Mouse (Mus musculus) heart, embryonic 13.5 days (tissue): ENCODE measurements around the gene Pacsin2. TPM values are rescaled to one million over a fixed set of nuclear protein-coding genes. Genes with fewer than 3 reads are reported as not detected.
A peak's percentile ranks its signal among the peaks of the same experiment; 100 is the strongest.
"Not testable (repeated sequence)": the region's sequence is repeated elsewhere in the genome, so short reads cannot be mapped to it uniquely, and the experiment has no call there.

Source experiments
- ATAC-seq: fragments of 200-750 bp; cut with Nextera tagmentation; 2 replicates; pipeline ENCODE4 v1.8.0; 2017; ENCODE audit warnings: moderate TSS enrichment; ENCODE audit not compliant: insufficient number of reproducible peaks, low FRiP score, low TSS enrichment; ENCODE audit errors: extremely low read depth
- H3K27ac ChIP-seq: fragments of 300-500 bp; sonication (generic); replicated peaks from 2 replicates; pipeline ENCODE4 v1.5.1; 2015; ENCODE audit warnings: moderate library complexity, mild to moderate bottlenecking, inconsistent platforms
- H3K27me3 ChIP-seq: fragments of 300-500 bp; sonication (generic); replicated peaks from 2 replicates; pipeline ENCODE4 v1.6.1; 2015; ENCODE audit warnings: mild to moderate bottlenecking, inconsistent platforms
- H3K36me3 ChIP-seq: fragments of 300-500 bp; sonication (generic); 2 replicates; pipeline ENCODE4 v1.6.1; 2015; ENCODE audit warnings: mild to moderate bottlenecking, inconsistent platforms
- H3K4me1 ChIP-seq: fragments of 300-500 bp; sonication (generic); 2 replicates; pipeline ENCODE4 v1.6.1; 2015; ENCODE audit warnings: inconsistent platforms
- H3K4me2 ChIP-seq: fragments of 300-500 bp; sonication (generic); 2 replicates; pipeline ENCODE4 v1.6.1; 2015; ENCODE audit warnings: inconsistent platforms, mild to moderate bottlenecking, moderate library complexity
- H3K4me3 ChIP-seq: fragments of 300-500 bp; sonication (generic); 2 replicates; pipeline ENCODE4 v1.5.1; 2015; ENCODE audit warnings: moderate library complexity, mild to moderate bottlenecking, inconsistent platforms
- H3K9ac ChIP-seq: fragments of 300-500 bp; sonication (generic); 2 replicates; pipeline ENCODE4 v1.6.1; 2015; ENCODE audit warnings: inconsistent platforms, mild to moderate bottlenecking, moderate library complexity
- H3K9me3 ChIP-seq: fragments of 300-500 bp; sonication (generic); 2 replicates; pipeline ENCODE4 v1.6.1; 2016; ENCODE audit warnings: inconsistent platforms
- whole genome bisulfite sequencing: fragments of 180-500 bp; shearing (Covaris S2); methylation state at CpG from one replicate; pipeline ENCODE4 v1.1.7; 2015; ENCODE audit warnings: mixed read lengths; 5-methylcytosine and 5-hydroxymethylcytosine counted together
- polyA plus RNA-seq: library from polyadenylated mRNA; unstranded; fragments of >200 nt; fragmentation: Nextera tagmentation; extraction: Ambion mirVana; gene quantifications from 2 replicates; pipeline ENCODE4 v1.2.1, GENCODE M21; 2015

Gene Pacsin2
- polyA plus RNA-seq, 1 experiment from 2014 or later: 56.8 TPM

DNA sequence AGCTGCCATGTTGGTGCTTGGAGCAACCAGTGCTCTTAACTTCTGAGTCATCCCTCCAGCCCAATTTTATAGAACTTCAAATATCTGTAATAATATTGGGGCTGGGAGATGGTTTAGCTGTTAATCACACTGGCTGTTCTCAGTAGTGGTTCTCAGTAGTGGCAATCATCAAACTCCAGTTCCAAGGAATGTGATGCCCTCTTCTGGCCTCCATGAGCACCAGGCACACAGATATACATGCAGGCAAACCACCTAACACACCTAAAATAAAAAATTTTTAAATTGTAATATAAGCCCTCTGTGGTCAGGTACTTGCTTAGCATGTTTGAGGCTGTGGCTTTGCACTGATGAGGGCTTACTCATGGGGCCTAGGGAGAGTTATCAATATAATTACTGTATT lies 98.7 kb downstream of the Pacsin2 start:
- H3K36me3 ChIP-seq: no peaks in the 10 kb centered on the region

DNA sequence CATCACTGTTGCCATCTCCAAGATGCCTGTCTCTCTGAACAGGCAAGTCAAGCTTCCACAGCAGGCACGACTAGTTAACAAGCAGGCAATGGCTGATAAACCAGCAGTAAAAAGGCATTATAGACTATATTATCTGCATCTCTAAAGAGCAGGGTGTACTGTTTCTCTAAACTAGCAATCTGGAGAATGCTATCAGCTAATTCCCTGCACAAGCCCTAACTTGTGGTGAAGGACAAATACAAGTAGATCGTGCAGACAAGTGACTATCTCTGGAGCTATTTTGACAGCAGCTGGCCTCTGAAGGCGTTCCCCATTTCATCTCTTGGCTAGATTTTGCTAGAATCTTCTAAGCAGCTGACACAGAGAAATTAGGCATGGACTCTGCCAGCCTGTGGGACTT lies 100.2 kb downstream of the Pacsin2 start:
- H3K4me1 ChIP-seq: peaks cover 20% of the 10 kb centered on the region
- peak overlapping the region; percentile 14; the same call in 1 of the 2 replicates for H3K9ac ChIP-seq
- ATAC-seq: no peak
- peaks cover 6% of the 10 kb centered on the region; the same call in 1 of the 2 replicates for H3K27me3 ChIP-seq
- H3K27ac ChIP-seq: no peak overlapping the region
- 44% methylated on average over 3 of the region's 3 CpGs for WGBS
- no peaks in the 10 kb centered on the region for H3K36me3 ChIP-seq
- no peak overlapping the region for H3K4me3 ChIP-seq
- H3K4me2 ChIP-seq: peak overlapping the region; percentile 5; the same call in 1 of the 2 replicates
- no peaks in the 10 kb centered on the region for H3K9me3 ChIP-seq

More for the DNA sequence above, 98.7 kb downstream of the Pacsin2 start:
- no peak overlapping the region for H3K9ac ChIP-seq
- H3K27me3 ChIP-seq: peaks cover 6% of the 10 kb centered on the region; the same call in 1 of the 2 replicates
- no peak overlapping the region for H3K27ac ChIP-seq
- no peaks in the 10 kb centered on the region for H3K9me3 ChIP-seq
- H3K4me2 ChIP-seq: no peak overlapping the region
- no peak overlapping the region for H3K4me3 ChIP-seq
- no peak for ATAC-seq
- H3K4me1 ChIP-seq: peaks cover 20% of the 10 kb centered on the region

DNA sequence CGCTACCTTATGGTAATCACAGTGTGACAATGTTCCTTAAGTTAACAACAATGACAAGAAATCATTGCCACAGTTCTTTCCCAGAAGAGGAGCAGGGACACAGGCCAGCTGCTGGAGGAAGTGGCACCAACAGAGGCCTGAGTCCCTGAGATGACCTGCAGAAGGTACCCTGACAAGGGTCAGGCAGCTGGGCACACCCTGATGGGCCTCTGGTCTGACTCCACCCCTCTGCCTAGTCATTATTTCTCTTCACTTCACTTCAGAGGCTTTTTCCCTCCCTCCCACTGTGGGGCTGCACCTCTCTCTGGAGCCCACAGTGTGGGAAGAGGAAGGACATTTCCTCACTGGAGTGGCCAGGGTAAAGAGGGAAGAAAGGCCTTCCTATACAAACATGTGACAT lies 101.6 kb downstream of the Pacsin2 start:
- H3K9me3 ChIP-seq, H3K9ac ChIP-seq, H3K27ac ChIP-seq, H3K4me3 ChIP-seq, H3K4me2 ChIP-seq, H3K36me3 ChIP-seq, ATAC-seq, H3K27me3 ChIP-seq: not testable (repeated sequence)
- peaks cover 20% of the 10 kb centered on the region for H3K4me1 ChIP-seq
- 81% methylated on average over 1 of the region's 1 CpGs for WGBS

DNA sequence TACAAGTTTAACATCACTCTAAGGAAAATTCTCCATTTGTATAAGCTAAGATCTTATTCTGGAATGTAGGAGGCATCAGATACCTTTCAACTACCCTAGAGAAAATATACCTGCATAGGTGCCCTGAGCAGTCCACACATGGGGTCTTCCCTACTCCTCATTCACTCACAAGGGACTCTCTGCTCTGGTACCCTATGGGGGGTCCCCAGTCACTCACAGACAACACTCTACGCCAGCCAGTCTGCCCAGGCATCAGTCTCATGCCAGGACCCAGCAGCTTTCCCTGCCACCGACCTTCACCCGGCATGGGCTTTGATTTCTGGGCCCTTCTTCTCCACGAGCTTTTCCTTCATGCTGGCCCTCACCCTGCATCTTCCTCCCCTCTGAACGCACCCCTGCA lies 103.5 kb downstream of the Pacsin2 start:
- not testable (repeated sequence) for H3K27ac ChIP-seq, H3K9ac ChIP-seq, H3K4me3 ChIP-seq, ATAC-seq, H3K4me1 ChIP-seq, H3K36me3 ChIP-seq, H3K27me3 ChIP-seq, H3K9me3 ChIP-seq, H3K4me2 ChIP-seq
- 60% methylated on average over 5 of the region's 5 CpGs for WGBS

DNA sequence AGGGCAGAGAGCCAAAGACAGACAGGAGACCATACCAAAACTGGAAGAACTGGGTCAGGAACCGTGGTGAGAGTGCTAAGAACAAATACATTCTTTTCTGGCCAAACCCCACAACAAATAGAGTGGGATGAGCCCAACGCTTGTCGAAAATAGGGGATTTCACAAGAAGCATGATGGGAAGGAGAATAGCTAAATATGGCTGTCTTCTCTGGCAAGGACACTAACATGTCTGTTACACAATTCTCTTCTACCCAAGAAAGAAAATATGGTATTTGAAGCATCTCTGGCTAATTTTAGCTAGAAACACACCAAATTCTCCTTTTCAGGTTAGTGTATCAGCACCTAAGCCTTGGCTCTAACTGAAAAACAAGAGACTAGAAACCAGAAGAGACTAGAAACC lies 104.3 kb downstream of the Pacsin2 start:
- Histone ChIP-seq H3K27me3 (peaks cover 5% of the 10 kb centered on the region; the same call in 1 of the 2 replicates), H3K36me3 (no peaks in the 10 kb centered on the region), H3K4me3 (no peak overlapping the region), H3K4me2 (no peak overlapping the region), H3K4me1 (0 out of 2 replicates have a peak, but pooled peaks cover 7% of the 10 kb centered on the region), H3K9ac (no peak overlapping the region), H3K9me3 (no peaks in the 10 kb centered on the region), H3K27ac (no peak overlapping the region)
- ATAC-seq: no peak
- 77% methylated on average over 3 of the region's 3 CpGs for WGBS

DNA sequence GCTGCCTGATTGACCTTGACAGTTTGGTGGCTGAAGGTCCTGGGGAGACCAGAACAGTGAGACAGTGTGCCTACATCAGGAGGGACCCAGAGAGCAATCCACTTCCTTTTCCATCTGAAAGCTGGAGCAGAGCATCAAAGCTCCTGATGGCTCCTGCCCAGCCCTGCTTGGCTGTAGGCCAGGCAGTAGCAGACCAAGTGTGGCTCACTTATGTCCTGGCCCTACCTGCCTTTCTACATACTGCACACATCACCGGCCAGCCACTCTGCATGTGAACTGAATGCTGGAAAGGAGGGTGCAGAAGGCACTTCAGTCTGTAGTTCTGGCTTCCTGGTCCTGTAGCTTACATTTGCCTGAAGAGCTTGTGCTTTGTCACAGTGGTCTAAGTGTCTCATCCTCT lies 105.9 kb downstream of the Pacsin2 start:
- H3K27me3 ChIP-seq: peaks cover 5% of the 10 kb centered on the region; the same call in 1 of the 2 replicates
- no peak overlapping the region for H3K27ac ChIP-seq
- no peaks in the 10 kb centered on the region for H3K9me3 ChIP-seq
- no peak overlapping the region for H3K4me2 ChIP-seq
- ATAC-seq: no peak
- H3K36me3 ChIP-seq: no peaks in the 10 kb centered on the region
- no peak overlapping the region for H3K9ac ChIP-seq
- H3K4me1 ChIP-seq: no peaks in the 10 kb centered on the region
- H3K4me3 ChIP-seq: no peak overlapping the region
- WGBS: 69% methylated on average over 1 of the region's 1 CpGs

DNA sequence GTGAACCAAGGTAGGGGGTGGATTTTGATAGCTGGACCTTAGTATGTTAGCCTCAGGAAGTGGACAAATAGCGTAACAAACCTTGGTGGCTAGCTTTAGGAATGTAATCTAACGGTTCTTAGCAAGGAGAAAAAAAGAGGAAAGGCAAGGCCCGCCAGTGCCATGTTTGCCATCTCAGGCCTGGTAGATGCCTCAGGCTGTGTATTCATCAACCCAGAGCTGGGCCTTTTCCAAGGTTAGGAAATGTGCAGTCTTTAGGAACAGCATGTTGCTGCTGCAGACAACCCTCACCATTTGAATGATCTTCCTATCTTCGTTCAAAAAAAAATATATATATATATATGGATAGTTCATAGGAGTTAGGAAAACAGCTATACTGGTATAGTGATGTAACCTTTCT lies 112.9 kb downstream of the Pacsin2 start:
- H3K4me3 ChIP-seq: no peak overlapping the region
- peaks cover 22% of the 10 kb centered on the region for H3K4me1 ChIP-seq
- H3K9ac ChIP-seq: no peak overlapping the region
- no peak for ATAC-seq
- no peak overlapping the region for H3K4me2 ChIP-seq
- H3K27me3 ChIP-seq: 0 out of 2 replicates have a peak, but pooled peaks cover 5% of the 10 kb centered on the region
- WGBS: 84% methylated on average over 4 of the region's 4 CpGs
- H3K9me3 ChIP-seq: no peaks in the 10 kb centered on the region
- H3K36me3 ChIP-seq: peaks cover 16% of the 10 kb centered on the region
- H3K27ac ChIP-seq: no peak overlapping the region

DNA sequence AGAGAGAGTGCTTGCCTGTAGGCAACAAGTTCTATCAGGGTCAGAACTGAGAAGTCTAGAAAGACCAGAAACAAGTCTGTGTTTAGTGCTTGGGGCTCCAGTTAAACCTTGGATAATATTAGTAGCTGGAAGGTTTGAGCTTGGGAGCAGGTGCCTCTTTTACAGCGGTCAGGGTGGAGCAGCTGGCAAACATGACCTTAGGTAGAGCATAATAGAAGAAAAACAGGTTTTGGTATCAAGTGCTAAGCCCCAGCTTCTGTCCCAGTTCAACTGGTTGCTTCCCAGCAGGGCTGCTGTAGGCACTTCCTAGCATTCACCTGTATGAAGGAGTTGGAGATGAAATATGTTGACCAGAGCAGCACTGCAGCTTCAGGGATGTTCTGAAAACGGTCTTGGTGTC lies 113.5 kb downstream of the Pacsin2 start:
- peak overlapping the region; percentile 90 for H3K9ac ChIP-seq
- H3K4me3 ChIP-seq: peak overlapping the region; percentile 91
- 69% methylated on average over 2 of the region's 2 CpGs for WGBS
- no peak for ATAC-seq
- no peak overlapping the region for H3K27ac ChIP-seq
- H3K36me3 ChIP-seq: peaks cover 23% of the 10 kb centered on the region
- H3K27me3 ChIP-seq: no peaks in the 10 kb centered on the region
- peaks cover 26% of the 10 kb centered on the region for H3K4me1 ChIP-seq
- H3K9me3 ChIP-seq: no peaks in the 10 kb centered on the region
- H3K4me2 ChIP-seq: peak overlapping the region; percentile 96

DNA sequence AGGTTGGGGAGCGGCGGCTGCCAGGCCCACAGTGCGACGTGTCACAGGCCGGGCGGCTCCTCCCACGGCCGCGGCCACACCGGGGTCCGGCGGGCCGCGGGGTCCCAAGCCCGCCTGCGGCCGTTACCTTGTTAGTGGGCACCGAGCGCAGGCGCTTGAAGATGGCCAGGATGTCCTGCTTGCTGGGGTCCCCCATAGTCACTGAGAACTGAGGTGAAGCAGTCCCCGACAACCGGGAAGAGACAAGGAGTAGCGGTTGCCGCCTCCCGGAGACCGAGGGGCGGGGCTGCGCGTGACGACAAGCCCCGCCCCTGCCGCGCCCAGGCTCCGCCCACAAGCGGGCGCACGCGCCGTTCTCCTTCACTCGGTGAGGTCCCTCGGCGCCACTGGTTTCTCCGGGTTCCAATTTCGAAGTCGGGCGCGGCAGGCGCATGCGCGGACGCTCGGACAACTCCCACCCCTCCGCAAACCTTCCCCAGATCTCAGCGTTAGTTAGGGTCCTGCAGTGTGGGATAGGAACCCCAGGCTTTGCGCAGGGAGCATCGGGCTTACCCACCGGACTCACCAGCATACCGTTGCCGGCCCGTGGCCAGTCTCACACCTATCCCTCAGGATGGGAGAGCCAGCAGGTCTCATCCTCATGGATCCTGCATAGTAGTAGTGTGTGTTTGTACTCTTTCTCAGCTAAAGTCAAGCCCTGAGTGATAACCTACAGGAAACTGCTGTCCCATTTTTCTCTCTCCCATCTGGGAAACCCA lies 114.3 kb downstream of the Pacsin2 start, which contains the start of gene Arfgap3:
Arfgap3 (minus strand) TSS at position 294 of the 758 bp plus-strand sequence.
- peak; percentile 88 for ATAC-seq
- peak within 1 kb of the TSS; percentile 90 for H3K9ac ChIP-seq
- WGBS: under 1% methylated on average over 60 of the region's 60 CpGs

DNA sequence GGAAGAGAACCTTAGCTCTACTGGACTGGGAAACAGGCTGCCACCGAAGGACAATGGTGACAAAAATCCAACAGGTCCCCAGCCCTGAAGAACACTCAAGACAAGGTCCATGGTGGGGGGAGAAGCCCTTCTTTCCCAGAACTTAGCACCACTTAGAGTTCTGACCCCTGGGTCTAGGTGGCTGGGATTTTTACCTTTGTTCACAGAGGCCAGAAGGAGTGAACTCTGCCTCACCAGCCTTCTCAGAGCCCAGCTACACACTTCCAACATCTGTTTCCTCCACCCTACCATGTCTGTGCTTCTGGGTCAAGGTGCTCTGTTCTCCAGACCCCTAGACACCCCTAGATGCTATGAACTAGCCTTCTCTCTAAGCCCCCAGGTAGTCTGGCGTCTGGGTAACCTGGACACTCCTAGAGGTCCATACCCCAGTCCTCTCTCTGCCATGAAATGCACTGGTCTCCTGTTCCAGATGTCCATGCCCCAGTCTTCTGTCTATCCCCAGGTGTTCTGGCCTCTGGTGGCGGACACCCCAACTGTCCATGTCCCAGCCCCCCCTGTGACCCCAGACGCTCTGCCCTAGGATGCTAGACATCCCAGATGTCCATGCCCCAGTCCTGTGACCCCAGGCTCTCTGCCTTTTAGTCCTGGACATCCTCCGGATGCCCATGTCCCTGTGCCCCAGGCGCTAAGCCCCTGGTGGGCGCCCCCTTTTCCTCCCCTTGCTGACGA lies 115.0 kb downstream of the Pacsin2 start:
- peak overlapping the region; percentile 96 for H3K4me2 ChIP-seq
- peak overlapping the region; percentile 62 for H3K27ac ChIP-seq
- WGBS: 13% methylated on average over 8 of the region's 8 CpGs

More for the DNA sequence above, 114.3 kb downstream of the Pacsin2 start, which contains the start of gene Arfgap3:
- Histone ChIP-seq H3K4me2 (peak within 1 kb of the TSS; percentile 96), H3K36me3 (peaks cover 24% of the 10 kb centered on the region), H3K9me3 (no peaks in the 10 kb centered on the region), H3K27me3 (no peaks in the 10 kb centered on the region), H3K4me3 (peak within 1 kb of the TSS; percentile 91), H3K4me1 (peaks cover 33% of the 10 kb centered on the region), H3K27ac (peak within 1 kb of the TSS; percentile 62)

DNA sequence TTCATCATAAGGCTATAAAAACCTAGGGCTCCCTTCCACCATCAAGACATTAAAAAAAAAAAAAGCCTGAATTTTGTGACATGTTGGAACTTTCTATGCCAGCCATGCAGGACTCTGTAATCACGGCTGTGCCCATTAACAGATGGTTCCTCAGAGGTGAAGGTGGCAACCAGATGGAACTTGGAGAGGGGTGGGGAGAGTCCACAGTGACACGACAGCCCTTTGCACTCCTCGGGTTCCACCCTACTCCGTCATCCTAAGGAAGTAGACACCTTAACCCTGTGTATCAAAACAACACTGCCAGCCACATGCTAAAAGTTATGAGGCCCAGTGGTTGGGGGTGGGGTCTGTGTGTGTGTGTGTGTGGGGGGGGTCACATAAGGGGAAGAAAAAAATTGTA lies 115.7 kb downstream of the Pacsin2 start:
- Histone ChIP-seq H3K9ac (peak overlapping the region; percentile 90), H3K4me1 (peaks cover 47% of the 10 kb centered on the region), H3K27me3 (no peaks in the 10 kb centered on the region), H3K9me3 (no peaks in the 10 kb centered on the region), H3K4me2 (peak overlapping the region; percentile 96), H3K4me3 (peak overlapping the region; percentile 91), H3K36me3 (peaks cover 24% of the 10 kb centered on the region), H3K27ac (no peak overlapping the region)
- 66% methylated on average over 4 of the region's 4 CpGs for WGBS
- ATAC-seq: no peak

More for the DNA sequence above, 115.0 kb downstream of the Pacsin2 start:
- Histone ChIP-seq H3K4me1 (peaks cover 41% of the 10 kb centered on the region), H3K9ac (peak overlapping the region; percentile 90), H3K36me3 (peaks cover 24% of the 10 kb centered on the region), H3K4me3 (peak overlapping the region; percentile 91), H3K9me3 (no peaks in the 10 kb centered on the region), H3K27me3 (no peaks in the 10 kb centered on the region)
- peak; percentile 8; the same call in 1 of the 2 replicates for ATAC-seq
